Mouse (Mus musculus) testis, adult 2 months (tissue): ENCODE measurements at regions not wholly inside any gene's neighbourhood (a gene's known extent, or its start where the extent isn't known, plus 50 kb on each side); places are given as distances from the start of the nearest gene placed in this dataset.

ENCODE experiments used
- CTCF ChIP-seq: fragments of 200-500 bp; IDR thresholded peaks from 2 replicates; pipeline ENCODE4 v1.5.1; 2012; ENCODE audit warnings: low read depth, mild to moderate bottlenecking, inconsistent platforms, low read length, moderate library complexity; ENCODE audit not compliant: control insufficient read depth, insufficient read depth, insufficient replicate concordance
- POLR2A ChIP-seq: fragments of 200-500 bp; IDR thresholded peaks from 2 replicates; pipeline ENCODE4 v1.6.1; 2012; ENCODE audit warnings: low read depth, mild to moderate bottlenecking, inconsistent platforms, low read length, moderate library complexity; ENCODE audit not compliant: control insufficient read depth

GRCm38 (mm10) chr12:78098765-78099194 lies 95.3 kb upstream of the Gm6657 start:
- TF ChIP-seq CTCF (no peak), POLR2A (no peak)
